Mouse (Mus musculus) spleen, adult 10 weeks (tissue): Measurements from ENCODE around the gene Xab2. TPM values are rescaled to one million over a fixed set of nuclear protein-coding genes. Genes with fewer than 3 reads are reported as not detected.

Experiments used
- polyA plus RNA-seq: library from polyadenylated mRNA; stranded (reverse); fragments of 350-450 nt; fragmentation: Illumina TruSeq; extraction: RNeasy Lipid Tissue Mini Kit (QIAGEN cat#74804); gene quantifications from one replicate; pipeline ENCODE4 v1.2.3, GENCODE M21; 2015; ENCODE audit warnings: low replicate concordance; ENCODE audit not compliant: insufficient read depth

Gene Xab2
- polyA plus RNA-seq, result 22.1 TPM

DNA sequence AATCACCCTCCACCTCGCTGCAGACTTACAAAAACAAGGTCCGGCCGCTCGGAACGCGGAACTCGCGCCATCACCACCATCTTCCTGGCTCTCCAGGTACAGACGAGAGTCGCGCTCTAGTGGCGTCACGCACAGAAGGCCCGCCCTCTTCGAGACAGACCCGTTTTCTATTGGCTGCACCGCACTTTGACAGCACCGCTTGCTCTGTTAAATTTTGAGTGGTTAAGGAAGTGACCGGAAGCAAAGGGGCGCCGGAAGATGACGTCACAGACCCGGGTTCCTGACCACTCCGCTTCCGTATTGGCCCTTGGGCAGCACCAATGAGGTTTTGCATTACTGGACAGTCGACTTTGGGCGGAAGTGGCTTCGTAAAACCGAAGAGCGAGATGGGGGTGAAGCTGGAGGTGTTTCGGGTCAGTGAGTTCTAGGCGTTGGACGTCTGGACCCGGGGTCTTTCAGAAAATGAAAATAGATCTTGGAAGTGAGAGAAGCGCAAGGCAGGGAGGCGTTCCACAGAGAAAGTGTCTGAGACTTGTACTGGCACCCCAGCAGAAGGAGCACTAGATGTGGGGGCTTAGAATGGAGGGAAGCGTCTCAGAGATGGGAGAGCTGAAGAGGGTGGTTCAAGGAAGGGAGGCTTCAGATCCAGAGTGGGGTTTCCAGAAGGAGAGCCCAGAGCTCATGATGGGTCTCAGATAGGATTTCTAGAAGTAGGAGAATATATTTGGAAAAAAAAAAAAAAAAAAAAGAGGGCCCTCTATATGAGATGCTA is at the start of gene Xab2, which contains the start of gene Pet100:
Gene Xab2 (minus strand): TSS at position 118 of the 772 bp plus-strand sequence.
Gene Pet100 (plus strand): TSS at position 350 of the 772 bp plus-strand sequence.

DNA sequence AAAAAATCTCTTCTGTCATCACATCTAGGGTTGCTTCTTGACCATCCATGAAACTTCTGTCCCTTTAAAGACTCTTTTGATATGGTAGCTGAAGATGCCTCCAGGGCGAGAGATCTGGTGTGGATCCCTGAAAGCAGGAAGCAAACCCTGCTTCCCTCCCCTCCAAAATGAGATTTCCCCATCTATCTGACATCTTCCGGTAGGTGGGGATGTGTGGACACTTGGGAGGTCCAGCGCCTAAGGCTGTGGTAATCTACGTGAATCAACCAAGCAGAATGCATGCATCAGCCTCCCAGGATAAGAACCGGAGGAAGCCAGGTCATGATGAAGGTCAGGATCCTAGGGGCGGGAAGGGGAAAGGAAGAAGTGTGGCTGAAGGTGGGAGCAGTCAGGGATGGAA is 44.4 kb upstream of the Xab2 start, which contains the start of gene Mcemp1:
Gene Mcemp1 (plus strand): TSS at position 248 of the 400 bp plus-strand sequence.

GRCm38 (mm10) chr8:3655526-3655925 is 34.4 kb upstream of the Xab2 start, which contains the start of gene Retn:
Gene Retn (plus strand): TSS chr8:3655770.

DNA sequence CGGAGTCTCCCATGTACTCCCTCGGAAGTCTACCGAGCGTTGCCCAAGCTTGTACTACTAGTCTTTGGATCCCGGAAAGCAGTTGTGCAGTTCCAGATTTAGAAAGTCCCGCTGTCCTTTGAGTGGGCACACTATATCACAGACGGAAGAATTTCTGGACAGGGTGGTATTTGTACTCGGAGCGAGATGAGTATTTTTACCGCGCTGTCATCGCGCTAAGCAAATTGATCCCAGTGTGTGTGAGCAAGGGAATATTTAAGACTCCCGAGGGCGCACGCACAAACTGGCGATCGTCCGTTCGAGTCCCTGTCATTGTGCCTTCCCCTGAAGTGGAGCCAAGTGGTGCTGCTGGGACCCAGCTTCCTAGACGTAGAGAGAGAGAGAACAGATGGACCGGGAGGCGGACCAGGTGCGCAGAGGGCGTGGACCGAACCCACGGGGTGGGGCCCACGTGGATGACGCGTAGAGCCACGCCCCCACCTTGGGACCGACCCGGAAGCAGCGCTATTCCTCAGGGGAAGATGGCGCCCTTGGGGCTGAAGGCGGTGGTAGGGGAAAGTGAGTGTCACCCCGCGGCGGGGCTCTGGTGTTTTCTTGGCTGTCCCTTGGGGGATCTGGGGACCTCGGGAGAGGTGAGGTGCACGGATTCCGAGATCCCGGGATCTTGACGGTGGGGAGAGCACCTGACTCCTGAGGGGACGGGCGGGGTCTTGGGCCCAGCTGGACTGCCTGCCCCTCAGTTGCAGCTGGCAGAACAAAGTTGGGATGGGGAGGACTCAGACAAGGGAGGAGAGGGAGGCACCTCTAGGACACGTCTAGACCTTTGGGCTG is 9.7 kb upstream of the Xab2 start, which contains the start of gene Stxbp2:
Gene Stxbp2 (plus strand): TSS at position 309 of the 831 bp plus-strand sequence.

DNA sequence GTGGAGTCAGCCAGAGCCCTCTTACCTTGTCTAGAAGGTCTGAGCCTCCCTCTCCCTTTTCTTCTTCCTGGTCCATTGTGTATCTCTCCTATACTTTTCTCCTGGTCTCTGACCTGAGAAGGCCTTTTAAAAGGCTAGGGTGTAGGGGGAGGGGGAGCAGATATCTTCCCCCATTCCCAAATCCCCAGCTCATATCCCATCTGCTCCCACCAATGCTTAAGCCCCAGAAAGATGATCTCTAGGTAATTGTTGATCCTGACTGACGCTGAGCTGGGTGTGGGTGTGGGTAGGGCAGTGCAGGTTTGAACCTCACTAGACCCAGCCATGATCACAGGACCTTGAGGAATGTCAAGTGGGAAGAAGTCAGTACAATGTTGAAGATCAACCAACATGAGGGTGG is 4.3 kb upstream of the Xab2 start, which contains the start of gene Pcp2:
Gene Pcp2 (minus strand): TSS at position 101 of the 400 bp plus-strand sequence.

GRCm38 (mm10) chr8:3586993-3587390 is 34.1 kb downstream of the Xab2 start, which contains the start of gene Camsap3:
Gene Camsap3 (plus strand): TSS chr8:3587293.

DNA sequence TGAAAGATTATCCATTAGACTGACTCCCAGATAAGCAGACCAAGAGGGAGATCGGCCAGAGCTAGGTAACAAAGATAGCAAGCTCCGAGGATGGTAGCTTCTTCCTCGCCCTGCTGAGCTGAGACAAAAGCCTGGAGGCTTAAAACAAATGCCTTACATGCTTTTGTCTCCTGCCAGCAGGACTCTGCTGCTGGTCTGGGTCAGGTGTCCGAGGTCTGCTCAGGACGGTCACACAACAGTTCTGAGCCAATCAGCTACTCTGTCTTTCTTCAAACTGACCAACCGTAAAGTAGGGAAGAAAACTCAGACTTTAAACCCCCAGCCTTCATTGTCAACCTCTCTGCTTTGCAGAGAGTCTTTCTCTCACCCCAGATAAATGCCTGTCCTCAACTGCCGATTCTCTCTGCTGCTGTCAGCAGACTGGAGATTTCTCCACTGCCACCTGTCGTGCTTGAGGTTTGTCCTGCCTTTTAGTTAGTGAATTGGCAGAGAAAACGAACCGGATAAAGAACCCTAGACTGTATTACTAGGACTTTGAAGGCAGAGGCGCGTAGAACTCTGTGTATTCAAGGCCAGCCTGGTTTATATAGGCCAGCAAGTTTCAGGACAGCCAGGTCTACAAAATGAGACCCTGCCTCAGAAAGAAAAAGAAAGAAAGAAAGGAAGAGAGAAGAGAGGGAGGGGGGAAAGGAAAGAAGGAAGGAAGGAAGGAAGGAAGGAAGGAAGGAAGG is 53.3 kb downstream of the Xab2 start, which contains the start of gene C330021F23Rik:
Gene C330021F23Rik (plus strand): TSS at position 350 of the 731 bp plus-strand sequence.

Other genes starting within 250 kb of the Xab2 start
- 73.9 TPM for gene Arhgef18, start 228.3 kb downstream of the Xab2 start, polyA plus RNA-seq
- 2.1 TPM for gene Pex11g, start 153.6 kb downstream of the Xab2 start, polyA plus RNA-seq
- gene Tex45, start 150.5 kb downstream of the Xab2 start, polyA plus RNA-seq, result not detected
- gene Zfp358, start 128.2 kb downstream of the Xab2 start, polyA plus RNA-seq, result 7.4 TPM
- 78.9 TPM for gene Mcoln1, start 120.9 kb downstream of the Xab2 start, polyA plus RNA-seq
- 33.6 TPM for gene Pnpla6, start 105.9 kb downstream of the Xab2 start, polyA plus RNA-seq
- not detected for gene C330021F23Rik, start 53.3 kb downstream of the Xab2 start, polyA plus RNA-seq
- 1.0 TPM for gene Camsap3, start 34.0 kb downstream of the Xab2 start, polyA plus RNA-seq
- 89.0 TPM for gene Pet100, start 232 bp upstream of the Xab2 start, polyA plus RNA-seq
- not detected for gene Pcp2, start 4.2 kb upstream of the Xab2 start, polyA plus RNA-seq
- 124 TPM for gene Stxbp2, start 9.6 kb upstream of the Xab2 start, polyA plus RNA-seq
- gene Retn, start 34.5 kb upstream of the Xab2 start, polyA plus RNA-seq, result 1.4 TPM
- gene Mcemp1, start 44.4 kb upstream of the Xab2 start, polyA plus RNA-seq, result 28.2 TPM
- 4.0 TPM for gene Fcor, start 51.0 kb upstream of the Xab2 start, polyA plus RNA-seq
- 29.4 TPM for gene Trappc5, start 55.0 kb upstream of the Xab2 start, polyA plus RNA-seq
- gene Fcer2a, start 72.9 kb upstream of the Xab2 start, polyA plus RNA-seq, result 361 TPM
- 12.7 TPM for gene Clec4g, start 99.3 kb upstream of the Xab2 start, polyA plus RNA-seq
- gene Cd209a, start 127.7 kb upstream of the Xab2 start, polyA plus RNA-seq, result 47.2 TPM
- 2.4 TPM for gene Cd209e, start 233.0 kb upstream of the Xab2 start, polyA plus RNA-seq